Mouse (Mus musculus) hindbrain, embryonic 12.5 days (tissue): Measurements from ENCODE around the gene Sec31b. TPM values are rescaled to one million over a fixed set of nuclear protein-coding genes. Genes with fewer than 3 reads are reported as not detected.

Experiments used
- ATAC-seq: fragments of 200-750 bp; cut with Nextera tagmentation; 2 replicates; pipeline ENCODE4 v1.8.0; 2017; ENCODE audit warnings: moderate TSS enrichment; ENCODE audit not compliant: low FRiP score
- H3K27ac ChIP-seq: fragments of 300-500 bp; sonication (generic); 2 replicates; pipeline ENCODE4 v1.5.1; 2016; ENCODE audit warnings: mild to moderate bottlenecking
- H3K27me3 ChIP-seq: fragments of 300-500 bp; sonication (generic); 2 replicates; pipeline ENCODE4 v1.6.1; 2016; ENCODE audit warnings: mild to moderate bottlenecking
- H3K36me3 ChIP-seq: fragments of 300-500 bp; sonication (generic); 2 replicates; pipeline ENCODE4 v1.6.1; 2016; ENCODE audit warnings: mild to moderate bottlenecking
- H3K4me1 ChIP-seq: fragments of 300-500 bp; sonication (generic); 2 replicates; pipeline ENCODE4 v1.6.1; 2016
- H3K4me2 ChIP-seq: fragments of 300-500 bp; sonication (generic); replicated peaks from 2 replicates; pipeline ENCODE4 v1.6.1; 2016; ENCODE audit warnings: mild to moderate bottlenecking
- H3K4me3 ChIP-seq: fragments of 300-500 bp; sonication (generic); 2 replicates; pipeline ENCODE4 v1.5.1; 2016; ENCODE audit warnings: mild to moderate bottlenecking
- H3K9ac ChIP-seq: fragments of 300-500 bp; sonication (generic); 2 replicates; pipeline ENCODE4 v1.6.1; 2016; ENCODE audit warnings: mild to moderate bottlenecking, moderate library complexity
- H3K9me3 ChIP-seq: fragments of 300-500 bp; sonication (generic); replicated peaks from 2 replicates; pipeline ENCODE4 v1.6.1; 2016; ENCODE audit warnings: mild to moderate bottlenecking
- WGBS: fragments of 180-500 bp; shearing (Covaris S2); methylation state at CpG from one replicate; pipeline ENCODE4 v1.1.7; 2016; 5-methylcytosine and 5-hydroxymethylcytosine counted together
- polyA plus RNA-seq: library from polyadenylated mRNA; unstranded; fragments of >200 nt; fragmentation: Nextera tagmentation; extraction: Ambion mirVana; gene quantifications from 2 replicates; pipeline ENCODE4 v1.2.1, GENCODE M21; 2016

Gene Sec31b
- polyA plus RNA-seq, 1 experiment from 2014 or later: 0.71 TPM

DNA sequence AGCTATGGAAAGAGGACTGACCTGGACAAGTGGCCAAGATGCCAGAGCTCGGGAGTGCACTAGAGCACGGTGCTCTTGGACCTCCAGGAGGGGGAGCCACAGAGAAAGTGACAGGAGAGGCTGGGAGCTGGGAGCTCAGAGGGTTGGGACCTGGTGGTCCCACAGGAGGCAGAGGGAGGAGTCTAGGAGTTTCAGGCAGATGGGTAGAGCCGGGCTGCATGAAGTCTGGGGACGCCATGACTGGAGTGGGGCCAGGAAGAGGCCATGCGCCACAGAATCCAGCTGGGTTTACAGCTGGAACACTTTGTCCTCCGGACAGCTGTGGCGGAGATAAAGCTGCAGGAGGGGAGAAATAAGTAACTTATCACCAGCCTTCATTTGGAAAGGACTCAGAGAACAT is 26.5 kb downstream of the Sec31b start:
- Histone ChIP-seq H3K27ac (no peak overlapping the region), H3K27me3 (peaks cover 82% of the 10 kb centered on the region), H3K36me3 (no peaks in the 10 kb centered on the region), H3K4me1 (peaks cover 16% of the 10 kb centered on the region), H3K9me3 (no peaks in the 10 kb centered on the region), H3K4me3 (no peak overlapping the region), H3K9ac (no peak overlapping the region), H3K4me2 (no peak overlapping the region)
- no peak for ATAC-seq
- whole genome bisulfite sequencing: 23% methylated on average over 7 of the region's 7 CpGs

GRCm38 (mm10) chr19:44517996-44518768 is 27.5 kb downstream of the Sec31b start:
- ATAC-seq: no peak
- Histone ChIP-seq H3K4me3 (no peak overlapping the region), H3K36me3 (no peaks in the 10 kb centered on the region), H3K9ac (no peak overlapping the region), H3K9me3 (no peaks in the 10 kb centered on the region), H3K27me3 (peaks cover 85% of the 10 kb centered on the region), H3K4me1 (peaks cover 21% of the 10 kb centered on the region), H3K27ac (no peak overlapping the region), H3K4me2 (no peak overlapping the region)
- 46% methylated on average over 12 of the region's 12 CpGs for WGBS

DNA sequence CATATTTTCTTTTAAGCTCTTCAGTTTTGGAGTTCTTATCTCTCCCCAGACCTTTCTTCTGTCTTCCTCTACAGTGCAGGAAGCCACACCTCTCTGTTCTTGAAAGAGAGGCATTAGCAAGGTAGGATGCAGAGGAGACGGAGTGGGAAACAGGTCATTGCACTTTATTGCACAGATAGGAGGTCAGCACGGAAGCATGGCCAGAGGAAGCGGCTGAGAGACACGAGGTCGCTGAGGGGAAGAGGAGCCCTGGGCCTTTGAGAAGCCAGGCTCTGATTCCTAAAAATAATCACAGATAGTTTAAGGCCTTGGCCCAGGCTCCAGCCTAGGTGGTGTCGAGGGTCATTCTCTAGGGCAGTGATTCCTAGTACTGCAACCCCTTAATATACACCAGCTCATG is 29.9 kb downstream of the Sec31b start:
- Histone ChIP-seq H3K27ac (no peak overlapping the region), H3K27me3 (peaks cover 96% of the 10 kb centered on the region), H3K9ac (no peak overlapping the region), H3K4me1 (peaks cover 39% of the 10 kb centered on the region), H3K4me3 (no peak overlapping the region), H3K36me3 (no peaks in the 10 kb centered on the region), H3K9me3 (no peaks in the 10 kb centered on the region), H3K4me2 (no peak overlapping the region)
- no peak for ATAC-seq
- WGBS: 30% methylated on average over 6 of the region's 6 CpGs

DNA sequence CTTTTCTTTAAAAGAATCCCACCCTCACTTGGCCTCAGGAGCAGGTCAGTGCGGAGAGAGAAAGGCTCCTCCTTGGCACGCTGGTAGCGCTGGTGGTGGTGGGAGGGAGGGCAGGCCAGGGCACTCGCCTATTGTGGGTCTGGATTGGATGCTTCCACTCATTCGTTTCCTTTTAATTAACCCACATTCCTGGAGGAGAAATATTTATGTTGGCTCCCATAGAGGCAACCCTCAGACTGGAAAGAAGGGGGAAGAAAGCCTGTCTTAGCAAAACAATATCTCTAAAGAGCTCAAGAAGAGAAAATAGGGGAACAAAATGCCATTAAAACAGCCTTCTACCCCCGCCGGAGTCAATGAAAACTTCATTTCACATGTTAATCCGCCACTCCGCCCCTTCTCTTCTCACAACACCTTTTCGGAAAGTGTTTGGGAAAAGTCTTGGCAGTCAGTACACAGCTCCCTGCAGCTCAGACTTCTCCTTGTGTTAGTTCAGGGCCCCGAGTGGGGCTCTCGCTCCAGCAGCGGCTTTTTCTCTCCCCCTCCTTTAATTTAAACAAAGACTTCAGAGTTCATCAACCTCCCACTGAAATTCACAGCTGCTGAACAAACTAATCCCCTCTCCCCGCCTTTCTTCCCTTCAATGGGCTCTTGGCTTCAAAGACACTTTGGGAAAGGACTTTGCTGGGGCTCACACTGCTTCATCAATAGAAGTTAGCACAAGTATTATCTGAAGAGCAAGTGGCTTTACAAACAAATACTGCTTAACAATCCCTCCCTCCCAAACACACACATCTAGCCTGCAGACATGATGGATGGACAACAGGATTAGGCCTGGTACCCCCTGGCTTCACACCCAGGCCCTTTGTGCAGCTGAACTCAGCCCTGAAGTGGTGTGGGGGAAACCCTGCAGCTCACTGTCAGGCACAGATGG is 30.9 kb downstream of the Sec31b start:
- 4% methylated on average over 14 of the region's 14 CpGs for WGBS
- Histone ChIP-seq H3K27me3 (peaks cover 98% of the 10 kb centered on the region), H3K27ac (peak overlapping the region; percentile 35; the same call in 1 of the 2 replicates), H3K9me3 (no peaks in the 10 kb centered on the region), H3K4me2 (no peak overlapping the region), H3K4me3 (no peak overlapping the region), H3K9ac (no peak overlapping the region), H3K4me1 (peaks cover 46% of the 10 kb centered on the region), H3K36me3 (no peaks in the 10 kb centered on the region)
- ATAC-seq: peak; percentile 73

DNA sequence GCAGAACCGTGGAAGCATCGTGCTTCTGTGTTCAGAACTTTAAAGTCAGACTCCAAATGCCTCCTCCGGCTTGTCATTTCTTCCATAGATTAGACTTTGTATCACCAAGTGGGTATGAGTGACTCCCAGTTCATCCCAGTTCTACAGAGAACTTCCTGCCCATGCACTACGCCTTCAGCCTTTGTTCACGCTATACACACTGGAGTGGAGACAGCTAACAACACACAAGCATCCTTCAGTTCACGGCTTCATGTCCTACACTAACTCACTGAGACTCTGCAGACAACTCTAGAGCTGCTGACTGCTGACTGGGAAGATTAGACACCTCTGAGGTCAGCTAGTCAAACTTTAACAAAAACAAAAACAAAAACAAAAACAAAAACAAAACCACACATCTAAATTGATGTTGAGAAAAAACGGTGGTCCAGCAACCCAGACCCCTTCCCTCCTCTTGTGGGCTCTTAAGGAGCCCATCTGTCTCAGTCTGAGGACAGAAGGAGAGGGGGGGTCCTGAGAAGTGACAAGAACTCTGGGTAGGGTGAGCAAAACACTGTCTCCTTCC is 31.7 kb downstream of the Sec31b start:
- H3K9me3 ChIP-seq: no peaks in the 10 kb centered on the region
- 14% methylated on average over 7 of the region's 7 CpGs for WGBS
- peak overlapping the region; percentile 17; the same call in 1 of the 2 replicates for H3K4me2 ChIP-seq
- peak overlapping the region; percentile 35 for H3K27ac ChIP-seq
- ATAC-seq: no peak
- peaks cover 46% of the 10 kb centered on the region for H3K4me1 ChIP-seq
- no peak overlapping the region for H3K9ac ChIP-seq
- no peak overlapping the region for H3K4me3 ChIP-seq
- peaks cover 100% of the 10 kb centered on the region for H3K27me3 ChIP-seq
- no peaks in the 10 kb centered on the region for H3K36me3 ChIP-seq

DNA sequence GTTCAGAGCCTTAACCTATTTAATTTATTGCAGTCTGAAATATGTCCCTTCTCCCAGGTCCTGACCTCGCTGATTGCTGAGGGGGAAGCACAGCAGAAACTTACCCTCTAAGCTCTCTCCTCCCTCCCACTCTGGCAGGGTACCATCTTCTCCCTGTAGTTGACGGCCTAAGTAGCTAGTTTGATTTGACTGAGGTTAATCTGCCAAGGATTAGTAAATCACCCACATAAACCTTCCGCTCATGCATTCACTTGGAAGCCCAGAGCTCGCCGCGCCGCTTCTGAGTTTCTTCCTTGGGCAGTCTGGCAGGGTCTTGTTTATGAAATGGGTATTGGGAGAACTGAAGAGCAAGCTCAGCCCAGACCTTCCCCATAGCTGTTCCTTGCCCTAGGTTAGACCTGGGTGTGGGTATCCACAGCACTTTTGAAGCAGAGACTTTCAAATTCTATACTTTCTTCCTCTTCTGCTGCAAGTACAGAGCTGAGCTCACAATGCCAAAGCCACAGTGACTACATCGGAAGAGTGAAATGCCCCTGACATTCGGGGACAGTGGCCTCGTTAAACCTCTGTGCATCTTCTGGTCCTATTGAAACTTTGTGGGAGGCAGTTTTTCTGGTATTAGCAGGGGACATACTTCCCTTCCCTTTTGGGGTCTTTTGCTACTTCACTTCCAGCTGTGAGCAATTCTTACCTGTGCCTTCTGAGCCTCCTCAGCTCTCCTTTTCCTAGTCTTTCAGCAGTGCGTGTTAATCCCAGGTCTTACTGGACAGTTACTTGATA is 32.4 kb downstream of the Sec31b start:
- no peak overlapping the region for H3K4me3 ChIP-seq
- no peaks in the 10 kb centered on the region for H3K9me3 ChIP-seq
- no peak overlapping the region for H3K4me2 ChIP-seq
- no peak for ATAC-seq
- no peak overlapping the region for H3K9ac ChIP-seq
- H3K4me1 ChIP-seq: peaks cover 46% of the 10 kb centered on the region
- WGBS: 13% methylated on average over 11 of the region's 11 CpGs
- H3K27me3 ChIP-seq: peaks cover 100% of the 10 kb centered on the region
- no peak overlapping the region for H3K27ac ChIP-seq
- H3K36me3 ChIP-seq: no peaks in the 10 kb centered on the region

GRCm38 (mm10) chr19:44512601-44513000 is 33.1 kb downstream of the Sec31b start:
- H3K4me2 ChIP-seq: no peak overlapping the region
- no peaks in the 10 kb centered on the region for H3K9me3 ChIP-seq
- peaks cover 100% of the 10 kb centered on the region for H3K27me3 ChIP-seq
- 28% methylated on average over 5 of the region's 5 CpGs for WGBS
- H3K27ac ChIP-seq: no peak overlapping the region
- ATAC-seq: no peak
- H3K4me1 ChIP-seq: peaks cover 46% of the 10 kb centered on the region
- H3K9ac ChIP-seq: no peak overlapping the region
- H3K4me3 ChIP-seq: no peak overlapping the region
- H3K36me3 ChIP-seq: no peaks in the 10 kb centered on the region

DNA sequence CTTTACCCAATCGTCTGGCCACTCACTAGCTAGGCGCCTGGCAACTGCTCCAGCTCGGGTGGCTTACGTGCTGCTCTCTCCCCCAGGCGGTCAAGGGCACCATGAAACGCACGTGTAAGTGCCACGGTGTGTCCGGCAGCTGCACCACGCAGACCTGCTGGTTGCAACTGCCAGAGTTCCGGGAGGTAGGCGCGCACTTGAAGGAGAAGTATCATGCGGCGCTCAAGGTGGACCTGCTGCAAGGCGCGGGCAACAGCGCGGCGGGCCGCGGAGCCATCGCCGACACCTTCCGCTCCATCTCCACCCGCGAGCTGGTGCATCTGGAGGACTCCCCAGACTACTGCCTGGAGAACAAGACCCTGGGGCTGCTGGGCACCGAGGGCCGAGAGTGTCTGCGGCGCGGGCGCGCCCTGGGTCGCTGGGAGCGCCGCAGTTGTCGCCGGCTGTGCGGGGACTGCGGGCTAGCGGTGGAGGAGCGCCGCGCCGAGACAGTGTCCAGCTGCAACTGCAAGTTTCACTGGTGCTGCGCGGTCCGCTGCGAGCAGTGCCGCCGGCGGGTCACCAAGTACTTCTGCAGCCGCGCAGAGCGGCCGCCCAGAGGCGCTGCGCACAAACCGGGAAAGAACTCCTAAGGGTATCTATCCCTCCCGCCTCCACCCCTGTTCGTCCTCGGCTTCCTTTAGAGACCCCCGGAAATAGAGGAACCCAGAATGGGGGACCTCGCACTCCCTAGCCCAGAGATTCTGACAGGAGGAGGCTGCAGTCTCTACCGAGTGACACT is 34.0 kb downstream of the Sec31b start:
- H3K4me3 ChIP-seq: peak overlapping the region; percentile 45
- peaks cover 46% of the 10 kb centered on the region for H3K4me1 ChIP-seq
- peaks cover 100% of the 10 kb centered on the region for H3K27me3 ChIP-seq
- H3K36me3 ChIP-seq: no peaks in the 10 kb centered on the region
- H3K9me3 ChIP-seq: no peaks in the 10 kb centered on the region
- H3K4me2 ChIP-seq: peak overlapping the region; percentile 86
- H3K9ac ChIP-seq: peak overlapping the region; percentile 55
- no peak overlapping the region; the same call in 1 of the 2 replicates for H3K27ac ChIP-seq
- ATAC-seq: peak; percentile 43
- under 1% methylated on average over 66 of the region's 66 CpGs for WGBS

- H3K4me3 ChIP-seq: peak overlapping the region; percentile 45; the same call in 1 of the 2 replicates
- no peak for ATAC-seq
- WGBS: 4% methylated on average over 12 of the region's 12 CpGs
- H3K27me3 ChIP-seq: peaks cover 98% of the 10 kb centered on the region
- no peaks in the 10 kb centered on the region for H3K36me3 ChIP-seq
- H3K4me2 ChIP-seq: peak overlapping the region; percentile 86
- peaks cover 43% of the 10 kb centered on the region for H3K4me1 ChIP-seq
- no peaks in the 10 kb centered on the region for H3K9me3 ChIP-seq
- no peak overlapping the region for H3K9ac ChIP-seq
- no peak overlapping the region for H3K27ac ChIP-seq
These were observed 35.0 kb downstream of the Sec31b start for GRCm38 (mm10) chr19:44510534-44511175.

DNA sequence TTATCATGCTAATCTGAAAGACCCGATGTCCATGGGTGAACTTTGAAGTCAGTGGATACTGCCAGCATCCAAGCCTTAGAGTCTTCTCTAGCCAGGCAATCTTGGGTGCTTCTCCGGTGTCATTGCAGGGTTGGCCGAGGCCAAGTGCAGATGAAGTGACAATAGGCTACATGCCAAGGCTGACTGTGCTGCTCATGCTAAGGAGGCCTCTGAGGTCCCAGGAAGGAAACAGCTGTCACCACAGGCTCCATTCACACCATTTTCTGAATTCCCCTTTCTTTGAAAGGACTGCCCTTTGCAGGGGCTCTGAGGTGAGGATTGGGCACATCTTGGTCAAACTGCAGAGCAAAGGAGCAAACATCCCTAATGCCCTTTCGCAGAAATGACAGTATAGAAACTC is 42.9 kb downstream of the Sec31b start:
- ATAC-seq: no peak
- no peak overlapping the region for H3K9ac ChIP-seq
- H3K4me2 ChIP-seq: no peak overlapping the region
- peaks cover 97% of the 10 kb centered on the region for H3K27me3 ChIP-seq
- no peak overlapping the region for H3K4me3 ChIP-seq
- H3K9me3 ChIP-seq: no peaks in the 10 kb centered on the region
- H3K27ac ChIP-seq: no peak overlapping the region
- WGBS: 80% methylated on average over 4 of the region's 4 CpGs
- H3K36me3 ChIP-seq: no peaks in the 10 kb centered on the region
- 0 out of 2 replicates have a peak, but pooled peaks cover 2% of the 10 kb centered on the region for H3K4me1 ChIP-seq

DNA sequence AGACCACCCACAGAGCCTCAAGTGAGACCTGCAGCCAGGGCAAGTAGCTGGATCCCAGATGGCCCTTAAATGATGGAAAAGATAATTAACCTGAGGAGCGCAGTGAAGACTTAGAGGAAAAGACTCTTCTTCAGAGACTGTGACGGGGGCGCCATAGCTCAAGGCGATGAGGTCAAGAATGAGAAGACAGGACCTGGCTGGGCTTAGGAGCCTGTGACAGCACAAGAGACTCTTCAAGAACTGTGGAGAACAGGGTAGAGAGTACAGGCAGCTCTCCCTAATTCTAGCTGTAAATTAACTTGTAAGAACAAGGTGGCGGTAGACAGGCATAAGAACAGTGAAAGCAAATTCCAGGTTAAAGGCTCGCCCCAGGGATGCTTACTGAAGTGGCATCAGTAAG is 43.7 kb downstream of the Sec31b start:
- Histone ChIP-seq H3K9ac (no peak overlapping the region), H3K9me3 (no peaks in the 10 kb centered on the region), H3K27ac (no peak overlapping the region), H3K4me3 (no peak overlapping the region), H3K4me2 (no peak overlapping the region), H3K36me3 (no peaks in the 10 kb centered on the region), H3K27me3 (peaks cover 97% of the 10 kb centered on the region), H3K4me1 (0 out of 2 replicates have a peak, but pooled peaks cover 2% of the 10 kb centered on the region)
- ATAC-seq: no peak
- 90% methylated on average over 6 of the region's 6 CpGs for WGBS
